Mouse (Mus musculus): ENCODE results near the gene Tbc1d22a. TPM values are rescaled to one million over a fixed set of nuclear protein-coding genes. Genes with fewer than 3 reads are reported as not detected.
A peak's percentile ranks its signal among the peaks of the same experiment; 100 is the strongest.
"Not testable (repeated sequence)": the region's sequence is repeated elsewhere in the genome, so short reads cannot be mapped to it uniquely, and the experiment has no call there.

Gene Tbc1d22a
- polyA plus RNA-seq, 1 experiment from 2014 or later, result 8.7 TPM

DNA sequence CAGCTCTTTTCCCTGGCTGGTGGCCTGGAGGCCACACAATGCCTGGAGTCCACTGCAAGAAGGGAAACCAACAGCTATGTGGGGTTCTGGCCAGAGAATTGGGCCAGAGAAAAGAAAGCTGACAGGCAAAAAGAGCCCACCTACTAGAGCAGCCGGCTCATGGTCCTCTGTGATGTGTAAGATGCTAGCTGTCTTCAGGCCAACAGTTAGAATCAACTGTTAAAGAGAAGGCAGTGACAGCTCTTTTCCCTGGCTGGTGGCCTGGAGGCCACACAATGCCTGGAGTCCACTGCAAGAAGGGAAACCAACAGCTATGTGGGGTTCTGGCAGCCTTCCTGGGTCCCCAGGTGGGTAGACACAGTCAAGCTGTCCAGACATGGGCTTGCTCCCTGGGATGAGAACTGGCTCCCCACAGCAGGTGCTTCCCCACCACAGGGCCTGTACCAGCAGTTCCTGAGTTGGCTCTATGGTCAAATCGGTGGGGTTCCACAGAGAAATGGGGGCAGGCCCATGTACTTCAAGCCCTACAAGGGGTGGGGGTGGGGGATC lies 36.5 kb upstream of the Tbc1d22a start:
- WGBS, result 95% methylated on average over 2 of the region's 2 CpGs
- DNase-seq (ENCODE audit: low spot score); H3K4me3 ChIP-seq (ENCODE audit: low read depth, low read length); H3K36me3 ChIP-seq (ENCODE audit: control insufficient read depth, insufficient read depth, low read length); H3K4me2 ChIP-seq (ENCODE audit: low read depth, low read length, severe bottlenecking); H3K9ac ChIP-seq (ENCODE audit: low read length); ATAC-seq (replicated peaks; ENCODE audit: low FRiP score); H3K4me1 ChIP-seq (replicated peaks; ENCODE audit: control insufficient read depth, insufficient read depth, low read length); H3K27ac ChIP-seq (ENCODE audit: low read depth, low read length); H3K27me3 ChIP-seq (ENCODE audit: control insufficient read depth, insufficient read depth, low read length); H3K9me3 ChIP-seq (ENCODE audit: control insufficient read depth, low read length): not testable (repeated sequence)

DNA sequence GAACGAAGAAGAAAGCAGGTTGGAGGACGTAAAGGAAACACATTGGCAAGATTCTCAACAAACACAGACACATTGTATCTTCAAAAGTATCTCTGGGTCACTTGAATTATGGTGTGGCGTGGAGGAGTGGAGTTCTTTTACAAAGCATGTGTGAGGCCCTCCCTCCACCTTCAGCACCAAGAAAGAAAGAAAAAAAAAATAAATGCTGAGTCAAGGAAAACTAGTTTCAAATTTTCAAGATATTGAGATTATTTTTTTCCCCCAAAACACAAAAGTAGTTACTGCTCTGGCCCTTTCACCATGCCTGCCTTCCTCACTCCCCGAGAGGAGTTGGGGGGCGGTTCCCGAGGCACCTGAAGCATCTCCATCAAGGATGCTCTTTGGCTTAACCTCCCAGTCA lies 35.7 kb upstream of the Tbc1d22a start:
- Histone ChIP-seq H3K27me3 (ENCODE audit: control insufficient read depth, insufficient read depth, low read length) (no peaks in the 10 kb centered on the region), H3K4me3 (ENCODE audit: low read depth, low read length) (no peak overlapping the region), H3K27ac (ENCODE audit: low read depth, low read length) (no peak overlapping the region), H3K9ac (ENCODE audit: low read length) (no peak overlapping the region), H3K9me3 (ENCODE audit: control insufficient read depth, low read length) (no peaks in the 10 kb centered on the region), H3K4me2 (ENCODE audit: low read depth, low read length, severe bottlenecking) (no peak overlapping the region), H3K36me3 (ENCODE audit: control insufficient read depth, insufficient read depth, low read length) (no peaks in the 10 kb centered on the region), H3K4me1 (replicated peaks; ENCODE audit: control insufficient read depth, insufficient read depth, low read length) (0 out of 2 replicates have a peak, but pooled peaks cover 3% of the 10 kb centered on the region)
- no peak for ATAC-seq (replicated peaks; ENCODE audit: low FRiP score)
- 89% methylated on average over 6 of the region's 6 CpGs for WGBS
- DNase-seq (ENCODE audit: low spot score), result no peak

DNA sequence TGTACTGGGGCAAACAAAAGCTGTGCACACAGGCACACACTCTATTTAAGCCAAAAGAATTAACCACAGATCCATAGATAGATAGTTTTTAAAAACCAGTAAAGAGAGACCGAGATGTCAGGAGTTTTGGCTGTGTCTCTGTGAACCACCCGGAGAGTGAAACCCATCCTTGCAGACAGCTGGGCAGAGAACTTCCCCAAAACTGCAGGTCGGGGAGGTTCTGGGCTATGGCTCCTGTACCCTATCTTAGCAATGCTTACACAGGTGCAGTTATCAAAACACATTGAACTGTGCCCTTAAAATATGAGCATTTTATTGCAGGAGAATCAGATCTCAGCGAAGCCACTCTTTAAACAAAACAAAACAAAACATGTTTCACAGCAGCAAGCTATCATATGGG lies 33.8 kb upstream of the Tbc1d22a start:
- no peaks in the 10 kb centered on the region for H3K9me3 ChIP-seq (ENCODE audit: control insufficient read depth, low read length)
- H3K4me2 ChIP-seq (ENCODE audit: low read depth, low read length, severe bottlenecking), result no peak overlapping the region
- no peaks in the 10 kb centered on the region for H3K36me3 ChIP-seq (ENCODE audit: control insufficient read depth, insufficient read depth, low read length)
- H3K4me3 ChIP-seq (ENCODE audit: low read depth, low read length), result no peak overlapping the region
- DNase-seq (ENCODE audit: low spot score) (no peak), ATAC-seq (replicated peaks; ENCODE audit: low FRiP score) (no peak)
- WGBS, result 88% methylated on average over 4 of the region's 4 CpGs
- no peak overlapping the region for H3K27ac ChIP-seq (ENCODE audit: low read depth, low read length)
- H3K27me3 ChIP-seq (ENCODE audit: control insufficient read depth, insufficient read depth, low read length), result 0 out of 2 replicates have a peak, but pooled peaks cover 2% of the 10 kb centered on the region
- H3K4me1 ChIP-seq (replicated peaks; ENCODE audit: control insufficient read depth, insufficient read depth, low read length), result peaks cover 3% of the 10 kb centered on the region; the same call in 1 of the 2 replicates
- no peak overlapping the region for H3K9ac ChIP-seq (ENCODE audit: low read length)

DNA sequence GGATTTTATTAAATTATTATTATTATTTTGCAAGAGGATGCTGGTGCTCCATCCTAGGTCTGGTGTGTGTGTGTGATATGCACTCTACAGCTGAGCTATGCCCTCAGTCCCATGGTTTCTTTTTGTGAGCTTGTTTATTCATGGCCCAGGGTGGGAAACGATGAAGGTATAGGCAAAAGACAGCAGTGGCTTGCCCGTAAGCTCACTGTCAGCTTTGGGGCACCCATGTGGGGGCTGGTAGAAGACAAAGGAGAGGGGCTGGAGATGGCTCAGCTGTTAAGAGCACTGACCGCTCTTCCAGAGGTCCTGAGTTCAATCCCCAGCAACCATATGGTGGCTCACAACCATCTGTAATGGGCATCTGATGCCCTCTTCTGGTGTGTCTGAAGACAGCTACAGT lies 32.9 kb upstream of the Tbc1d22a start:
- not testable (repeated sequence) for H3K4me1 ChIP-seq (replicated peaks; ENCODE audit: control insufficient read depth, insufficient read depth, low read length); H3K27ac ChIP-seq (ENCODE audit: low read depth, low read length); H3K27me3 ChIP-seq (ENCODE audit: control insufficient read depth, insufficient read depth, low read length); H3K4me3 ChIP-seq (ENCODE audit: low read depth, low read length); H3K4me2 ChIP-seq (ENCODE audit: low read depth, low read length, severe bottlenecking); H3K9me3 ChIP-seq (ENCODE audit: control insufficient read depth, low read length); H3K9ac ChIP-seq (ENCODE audit: low read length); DNase-seq (ENCODE audit: low spot score); H3K36me3 ChIP-seq (ENCODE audit: control insufficient read depth, insufficient read depth, low read length); ATAC-seq (replicated peaks; ENCODE audit: low FRiP score)
- WGBS, result 96% methylated on average over 3 of the region's 3 CpGs

DNA sequence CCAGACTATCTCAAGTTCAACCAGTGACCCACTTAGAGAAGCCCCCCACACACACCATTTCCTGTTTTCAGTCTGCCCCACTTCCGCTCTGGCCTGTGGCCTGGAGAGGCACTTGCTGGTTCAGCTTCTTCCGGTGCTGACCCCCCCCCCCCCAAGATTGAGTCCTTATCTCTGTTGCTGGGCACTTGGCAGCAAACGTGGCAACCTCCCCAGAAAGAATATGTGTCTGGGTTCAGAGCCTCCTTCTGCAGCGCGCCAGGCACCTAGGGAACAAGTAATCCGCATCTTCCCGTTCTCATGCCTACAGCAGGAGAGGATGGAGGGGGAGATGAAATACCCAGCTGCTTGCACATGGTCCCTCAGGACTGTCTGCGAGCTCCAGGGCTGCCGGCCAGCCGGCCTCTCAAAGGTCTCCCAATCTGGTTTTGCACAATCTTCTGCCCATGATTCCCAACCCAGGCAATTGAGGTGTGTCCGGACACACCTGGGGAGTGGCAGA lies 32.3 kb upstream of the Tbc1d22a start:
- Histone ChIP-seq H3K4me2 (ENCODE audit: low read depth, low read length, severe bottlenecking) (no peak overlapping the region), H3K27me3 (ENCODE audit: control insufficient read depth, insufficient read depth, low read length) (0 out of 2 replicates have a peak, but pooled peaks cover 4% of the 10 kb centered on the region), H3K27ac (ENCODE audit: low read depth, low read length) (no peak overlapping the region), H3K4me3 (ENCODE audit: low read depth, low read length) (no peak overlapping the region), H3K4me1 (replicated peaks; ENCODE audit: control insufficient read depth, insufficient read depth, low read length) (peaks cover 3% of the 10 kb centered on the region; the same call in 1 of the 2 replicates), H3K36me3 (ENCODE audit: control insufficient read depth, insufficient read depth, low read length) (no peaks in the 10 kb centered on the region), H3K9me3 (ENCODE audit: control insufficient read depth, low read length) (no peaks in the 10 kb centered on the region), H3K9ac (ENCODE audit: low read length) (no peak overlapping the region)
- ATAC-seq (replicated peaks; ENCODE audit: low FRiP score), result no peak
- DNase-seq (ENCODE audit: low spot score), result no peak
- 67% methylated on average over 11 of the region's 11 CpGs for WGBS

DNA sequence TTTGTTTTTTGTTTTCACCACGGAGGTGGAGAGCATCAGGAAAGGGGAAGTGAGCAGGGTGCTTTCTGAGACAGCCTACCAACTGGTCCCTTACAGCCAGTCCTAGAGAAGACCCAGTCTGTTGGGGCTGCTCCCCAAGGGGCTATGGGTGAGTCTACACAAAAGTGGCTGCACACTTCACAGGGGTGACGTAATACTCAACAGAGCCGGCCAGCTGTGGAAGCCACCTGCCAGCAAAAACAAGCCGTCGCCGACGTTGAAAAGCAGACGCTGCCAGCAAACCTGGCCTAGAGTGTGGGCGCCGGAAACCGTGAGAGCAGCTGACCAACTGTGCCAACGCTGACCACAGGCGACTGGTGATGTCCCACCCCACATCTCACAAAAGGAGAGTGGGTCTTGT lies 31.6 kb upstream of the Tbc1d22a start:
- no peak for DNase-seq (ENCODE audit: low spot score)
- Histone ChIP-seq H3K36me3 (ENCODE audit: control insufficient read depth, insufficient read depth, low read length) (no peaks in the 10 kb centered on the region), H3K27me3 (ENCODE audit: control insufficient read depth, insufficient read depth, low read length) (0 out of 2 replicates have a peak, but pooled peaks cover 4% of the 10 kb centered on the region), H3K9ac (ENCODE audit: low read length) (no peak overlapping the region), H3K9me3 (ENCODE audit: control insufficient read depth, low read length) (no peaks in the 10 kb centered on the region), H3K4me1 (replicated peaks; ENCODE audit: control insufficient read depth, insufficient read depth, low read length) (peaks cover 3% of the 10 kb centered on the region; the same call in 1 of the 2 replicates), H3K27ac (ENCODE audit: low read depth, low read length) (no peak overlapping the region), H3K4me2 (ENCODE audit: low read depth, low read length, severe bottlenecking) (no peak overlapping the region), H3K4me3 (ENCODE audit: low read depth, low read length) (no peak overlapping the region)
- WGBS, result 69% methylated on average over 13 of the region's 13 CpGs
- no peak for ATAC-seq (replicated peaks; ENCODE audit: low FRiP score)

DNA sequence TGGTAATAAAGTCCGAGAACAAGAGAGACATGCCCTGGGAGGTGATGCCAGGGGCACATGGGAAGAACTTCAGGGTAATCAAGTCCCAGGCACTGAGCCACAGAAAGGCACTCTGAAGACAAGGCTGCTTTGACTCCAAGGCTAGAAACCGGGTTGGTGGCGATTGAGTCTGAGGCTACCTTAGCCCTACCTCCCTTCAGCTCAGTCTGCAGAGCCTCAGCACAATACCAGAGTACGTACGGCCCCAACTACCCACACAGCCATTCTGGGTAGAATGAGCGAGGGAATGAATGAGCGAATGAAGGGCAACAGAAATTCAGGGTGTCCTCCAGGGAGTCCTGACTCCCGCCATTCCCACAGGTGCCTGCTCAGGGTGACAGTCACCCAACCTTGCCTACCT lies 30.8 kb upstream of the Tbc1d22a start:
- ATAC-seq (replicated peaks; ENCODE audit: low FRiP score), result no peak
- Histone ChIP-seq H3K9ac (ENCODE audit: low read length) (no peak overlapping the region), H3K4me2 (ENCODE audit: low read depth, low read length, severe bottlenecking) (no peak overlapping the region), H3K27me3 (ENCODE audit: control insufficient read depth, insufficient read depth, low read length) (0 out of 2 replicates have a peak, but pooled peaks cover 4% of the 10 kb centered on the region), H3K9me3 (ENCODE audit: control insufficient read depth, low read length) (no peaks in the 10 kb centered on the region), H3K27ac (ENCODE audit: low read depth, low read length) (no peak overlapping the region), H3K4me1 (replicated peaks; ENCODE audit: control insufficient read depth, insufficient read depth, low read length) (peaks cover 6% of the 10 kb centered on the region; the same call in 1 of the 2 replicates), H3K4me3 (ENCODE audit: low read depth, low read length) (no peak overlapping the region), H3K36me3 (ENCODE audit: control insufficient read depth, insufficient read depth, low read length) (no peaks in the 10 kb centered on the region)
- 93% methylated on average over 8 of the region's 8 CpGs for WGBS
- no peak for DNase-seq (ENCODE audit: low spot score)

DNA sequence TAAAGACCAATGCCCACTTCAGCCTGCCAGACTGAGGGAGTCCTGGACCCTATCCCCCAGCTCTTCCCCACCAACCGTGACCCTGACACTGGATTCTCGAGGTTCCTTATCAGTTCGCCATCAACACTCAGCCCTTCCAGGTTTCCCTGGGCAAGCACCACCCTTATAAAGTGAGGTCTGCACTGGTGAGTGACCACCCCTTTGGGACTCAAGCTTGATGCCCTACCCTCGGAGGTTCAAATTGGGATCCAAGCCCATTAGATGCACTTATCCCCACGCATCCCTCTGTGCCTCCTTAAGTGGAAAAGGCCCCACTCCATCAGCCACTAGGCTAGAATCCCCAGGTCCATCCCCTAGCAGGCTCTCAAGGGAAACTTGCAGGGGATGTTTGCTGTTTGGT lies 30.2 kb upstream of the Tbc1d22a start:
- no peak overlapping the region for H3K4me3 ChIP-seq (ENCODE audit: low read depth, low read length)
- no peaks in the 10 kb centered on the region for H3K36me3 ChIP-seq (ENCODE audit: control insufficient read depth, insufficient read depth, low read length)
- H3K4me2 ChIP-seq (ENCODE audit: low read depth, low read length, severe bottlenecking), result peak overlapping the region; percentile 86; the same call in 1 of the 2 replicates
- peaks cover 10% of the 10 kb centered on the region; the same call in 1 of the 2 replicates for H3K4me1 ChIP-seq (replicated peaks; ENCODE audit: control insufficient read depth, insufficient read depth, low read length)
- ATAC-seq (replicated peaks; ENCODE audit: low FRiP score) (no peak), DNase-seq (ENCODE audit: low spot score) (no peak)
- no peaks in the 10 kb centered on the region for H3K9me3 ChIP-seq (ENCODE audit: control insufficient read depth, low read length)
- WGBS, result 82% methylated on average over 5 of the region's 5 CpGs
- no peak overlapping the region for H3K9ac ChIP-seq (ENCODE audit: low read length)
- 0 out of 2 replicates have a peak, but pooled peaks cover 4% of the 10 kb centered on the region for H3K27me3 ChIP-seq (ENCODE audit: control insufficient read depth, insufficient read depth, low read length)
- no peak overlapping the region for H3K27ac ChIP-seq (ENCODE audit: low read depth, low read length)

All from forebrain, embryonic 11.5 days (tissue).